Mouse (Mus musculus) heart, embryonic 12.5 days (tissue): Measurements from ENCODE around the gene Rps6kb2. TPM values are rescaled to one million over a fixed set of nuclear protein-coding genes. Genes with fewer than 3 reads are reported as not detected.

ENCODE experiments used
- ATAC-seq: fragments of 200-750 bp; cut with Nextera tagmentation; 2 replicates; pipeline ENCODE4 v1.8.0; 2017; ENCODE audit warnings: moderate TSS enrichment, moderate library complexity; ENCODE audit not compliant: insufficient number of reproducible peaks, low FRiP score
- H3K27ac ChIP-seq: fragments of 300-500 bp; sonication (generic); 2 replicates; pipeline ENCODE4 v1.5.1; 2016; ENCODE audit warnings: mild to moderate bottlenecking, moderate library complexity; ENCODE audit not compliant: poor library complexity, severe bottlenecking
- H3K27me3 ChIP-seq: fragments of 300-500 bp; sonication (generic); replicated peaks from 2 replicates; pipeline ENCODE4 v1.6.1; 2016; ENCODE audit warnings: mild to moderate bottlenecking, moderate library complexity
- H3K36me3 ChIP-seq: fragments of 300-500 bp; sonication (generic); 2 replicates; pipeline ENCODE4 v1.6.1; 2016; ENCODE audit warnings: mild to moderate bottlenecking, moderate library complexity
- H3K4me1 ChIP-seq: fragments of 300-500 bp; sonication (generic); replicated peaks from 2 replicates; pipeline ENCODE4 v1.6.1; 2016; ENCODE audit warnings: mild to moderate bottlenecking
- H3K4me2 ChIP-seq: fragments of 300-500 bp; sonication (generic); 2 replicates; pipeline ENCODE4 v1.6.1; 2016; ENCODE audit warnings: mild to moderate bottlenecking, moderate library complexity
- H3K4me3 ChIP-seq: fragments of 300-500 bp; sonication (generic); 2 replicates; pipeline ENCODE4 v1.5.1; 2016; ENCODE audit warnings: mild to moderate bottlenecking
- H3K9ac ChIP-seq: fragments of 300-500 bp; sonication (generic); 2 replicates; pipeline ENCODE4 v1.6.1; 2016; ENCODE audit warnings: mild to moderate bottlenecking, moderate library complexity
- H3K9me3 ChIP-seq: fragments of 300-500 bp; sonication (generic); replicated peaks from 2 replicates; pipeline ENCODE4 v1.6.1; 2016; ENCODE audit warnings: mild to moderate bottlenecking, moderate library complexity
- WGBS: fragments of 180-500 bp; shearing (Covaris S2); methylation state at CpG from one replicate; pipeline ENCODE4 v1.1.7; 2016; 5-methylcytosine and 5-hydroxymethylcytosine counted together
- polyA plus RNA-seq: library from polyadenylated mRNA; unstranded; fragments of >200 nt; fragmentation: Nextera tagmentation; extraction: Ambion mirVana; gene quantifications from 2 replicates; pipeline ENCODE4 v1.2.1, GENCODE M21; 2016

Gene Rps6kb2
- polyA plus RNA-seq, result 52.9 and 55.7 TPM in 2 replicates

DNA sequence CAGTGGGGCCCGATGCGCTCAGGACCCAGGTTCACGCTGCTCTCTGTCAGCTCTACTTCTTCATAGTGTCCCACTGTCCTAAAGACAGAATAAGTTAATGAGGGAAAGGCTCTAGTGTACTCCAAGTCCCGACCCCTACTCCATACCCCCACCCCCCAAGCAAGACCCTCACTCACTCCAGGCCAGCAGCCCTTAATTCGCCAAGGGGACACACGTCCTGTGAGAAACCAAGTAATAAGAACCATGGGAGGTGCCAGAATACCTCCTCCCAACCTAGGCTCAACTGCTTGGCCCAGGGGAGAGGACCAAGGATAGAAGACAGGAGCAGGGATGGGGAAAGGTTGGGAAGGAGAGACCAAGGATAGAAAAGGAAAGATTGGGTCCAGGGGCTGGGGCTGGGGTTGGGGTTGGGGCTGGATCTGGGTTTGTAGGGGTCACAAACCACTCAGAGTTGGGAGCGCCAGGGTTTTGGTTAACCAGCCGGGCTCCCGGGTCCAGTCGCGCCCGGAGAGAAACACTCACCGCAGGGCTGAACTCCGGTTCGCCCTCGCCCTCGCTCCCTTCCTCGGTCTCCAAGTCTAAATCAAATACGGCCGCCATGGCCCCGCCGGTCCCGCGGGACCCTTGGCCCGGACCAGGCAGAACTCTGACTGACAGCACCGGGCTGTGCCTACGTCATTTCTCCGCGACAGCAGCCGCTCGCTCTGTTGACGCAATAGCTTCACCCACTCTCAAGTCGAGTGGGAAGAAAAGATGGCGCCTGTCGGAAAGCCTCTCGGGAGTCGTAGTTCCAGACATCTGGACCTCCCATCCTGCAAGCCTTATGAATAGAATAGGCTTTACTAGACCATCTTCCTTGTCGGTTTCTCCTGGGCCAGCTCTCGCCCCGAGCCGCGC is at the start of gene Rps6kb2:
TSS of gene Rps6kb2 (minus strand) at position 709 of the 897 bp plus-strand sequence.
- Histone ChIP-seq H3K9me3 (no peaks in the 10 kb centered on the region), H3K4me3 (peak within 1 kb of the TSS; percentile 73), H3K4me2 (peak within 1 kb of the TSS; percentile 95), H3K4me1 (peaks cover 24% of the 10 kb centered on the region), H3K27ac (peak within 1 kb of the TSS; percentile 41), H3K36me3 (peaks cover 38% of the 10 kb centered on the region), H3K9ac (peak within 1 kb of the TSS; percentile 93), H3K27me3 (no peaks in the 10 kb centered on the region)
- 6% methylated on average over 42 of the region's 42 CpGs for WGBS
- ATAC-seq, result peak; percentile 85

DNA sequence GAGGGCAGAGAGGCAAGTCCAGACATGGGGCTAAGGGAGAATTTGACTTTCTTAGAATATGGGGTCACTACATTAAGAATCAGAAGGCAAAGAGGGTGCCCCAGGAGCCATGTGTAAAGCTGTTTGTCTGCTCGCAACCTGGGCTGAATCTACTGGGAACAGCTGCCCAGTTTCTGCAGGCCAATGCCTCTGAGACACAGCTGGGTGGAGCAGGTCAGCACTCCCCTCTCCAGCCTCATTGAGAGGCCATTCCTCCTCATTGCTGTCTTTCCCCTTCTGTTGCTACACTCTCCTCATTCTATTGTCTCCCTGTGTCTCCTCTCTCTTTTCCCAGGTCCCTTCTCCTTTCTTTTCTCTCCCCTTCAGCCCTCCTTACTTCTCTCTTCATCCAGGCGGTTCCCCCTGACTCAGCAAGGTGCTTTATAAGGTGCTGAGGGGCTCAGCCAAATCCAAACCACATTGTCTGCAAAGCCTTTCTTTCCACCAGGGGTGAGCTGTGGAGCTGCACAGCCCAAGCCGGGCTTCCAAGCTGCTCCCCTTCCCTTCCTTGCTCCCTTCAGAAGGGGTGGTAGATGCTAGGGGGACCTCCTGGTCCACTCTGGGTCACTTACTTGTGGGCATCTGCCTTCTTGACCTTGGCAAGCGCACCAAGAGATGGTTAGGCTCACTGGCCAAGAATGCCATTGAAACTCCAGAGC is 48.9 kb upstream of the Rps6kb2 start:
- no peaks in the 10 kb centered on the region for H3K9me3 ChIP-seq
- no peak for ATAC-seq
- H3K4me3 ChIP-seq, result no peak overlapping the region
- H3K27ac ChIP-seq, result no peak overlapping the region
- H3K36me3 ChIP-seq, result no peaks in the 10 kb centered on the region
- no peak overlapping the region for H3K4me2 ChIP-seq
- H3K9ac ChIP-seq, result no peak overlapping the region
- H3K27me3 ChIP-seq, result peaks cover 49% of the 10 kb centered on the region
- 26% methylated on average over 4 of the region's 4 CpGs for WGBS
- peaks cover 40% of the 10 kb centered on the region for H3K4me1 ChIP-seq

GRCm38 (mm10) chr19:4208563-4208962 is 45.4 kb upstream of the Rps6kb2 start:
- no peak overlapping the region for H3K4me3 ChIP-seq
- peaks cover 13% of the 10 kb centered on the region for H3K4me1 ChIP-seq
- 59% methylated on average over 5 of the region's 5 CpGs for WGBS
- no peak overlapping the region for H3K27ac ChIP-seq
- no peaks in the 10 kb centered on the region for H3K36me3 ChIP-seq
- no peak overlapping the region for H3K9ac ChIP-seq
- H3K4me2 ChIP-seq, result no peak overlapping the region
- no peak for ATAC-seq
- H3K27me3 ChIP-seq, result peaks cover 48% of the 10 kb centered on the region
- H3K9me3 ChIP-seq, result no peaks in the 10 kb centered on the region

DNA sequence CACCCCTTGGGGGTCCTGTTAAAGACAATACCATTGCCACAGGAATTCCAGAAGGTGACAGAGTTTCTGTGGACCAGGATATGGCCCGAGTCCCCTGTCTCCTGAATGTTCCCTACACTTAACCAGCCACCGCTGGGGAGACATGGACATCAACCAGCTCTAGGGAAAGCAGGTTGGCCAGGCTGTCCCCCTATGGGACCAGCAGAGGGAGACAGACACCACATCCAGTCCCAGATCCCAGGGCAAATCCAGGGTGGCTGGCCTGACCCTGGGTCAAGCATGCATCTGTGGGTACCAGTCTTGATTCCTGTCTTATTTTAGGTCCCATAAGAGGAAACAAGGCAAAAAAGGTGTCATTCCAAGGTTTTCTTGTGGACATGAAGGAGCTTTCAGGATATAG is 43.8 kb upstream of the Rps6kb2 start:
- no peak overlapping the region for H3K9ac ChIP-seq
- 2% methylated on average over 2 of the region's 2 CpGs for WGBS
- ATAC-seq, result peak; percentile 47; the same call in 1 of the 2 replicates

DNA sequence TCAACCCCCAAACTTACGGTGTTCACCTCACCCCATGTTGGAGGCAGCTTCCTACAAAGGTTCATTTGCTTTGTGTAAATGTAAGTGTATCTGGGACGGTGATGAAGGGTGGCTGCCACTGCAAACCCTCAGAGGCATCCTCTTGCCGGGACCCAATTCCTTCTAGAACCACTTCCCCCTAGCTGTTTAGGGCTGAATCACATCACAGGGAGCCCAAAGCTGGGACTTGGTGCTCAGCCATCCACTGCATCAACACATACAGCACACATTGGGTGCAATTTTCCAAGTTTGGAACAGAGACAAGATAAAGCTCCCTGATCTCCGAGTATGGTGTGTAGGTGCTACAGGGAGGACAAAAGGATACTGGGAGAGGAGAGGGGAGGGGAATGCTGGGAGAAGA is 41.7 kb upstream of the Rps6kb2 start:
- Histone ChIP-seq H3K4me3 (no peak overlapping the region), H3K27me3 (peaks cover 23% of the 10 kb centered on the region), H3K9ac (no peak overlapping the region), H3K27ac (no peak overlapping the region), H3K36me3 (peaks cover 7% of the 10 kb centered on the region), H3K4me2 (no peak overlapping the region), H3K4me1 (peaks cover 26% of the 10 kb centered on the region), H3K9me3 (no peaks in the 10 kb centered on the region)
- no peak for ATAC-seq
- WGBS, result 46% methylated on average over 4 of the region's 4 CpGs

More for the DNA sequence above, 43.8 kb upstream of the Rps6kb2 start:
- Histone ChIP-seq H3K4me1 (peaks cover 12% of the 10 kb centered on the region), H3K27ac (no peak overlapping the region), H3K4me2 (no peak overlapping the region), H3K27me3 (peaks cover 32% of the 10 kb centered on the region), H3K4me3 (no peak overlapping the region), H3K36me3 (no peaks in the 10 kb centered on the region), H3K9me3 (no peaks in the 10 kb centered on the region)

DNA sequence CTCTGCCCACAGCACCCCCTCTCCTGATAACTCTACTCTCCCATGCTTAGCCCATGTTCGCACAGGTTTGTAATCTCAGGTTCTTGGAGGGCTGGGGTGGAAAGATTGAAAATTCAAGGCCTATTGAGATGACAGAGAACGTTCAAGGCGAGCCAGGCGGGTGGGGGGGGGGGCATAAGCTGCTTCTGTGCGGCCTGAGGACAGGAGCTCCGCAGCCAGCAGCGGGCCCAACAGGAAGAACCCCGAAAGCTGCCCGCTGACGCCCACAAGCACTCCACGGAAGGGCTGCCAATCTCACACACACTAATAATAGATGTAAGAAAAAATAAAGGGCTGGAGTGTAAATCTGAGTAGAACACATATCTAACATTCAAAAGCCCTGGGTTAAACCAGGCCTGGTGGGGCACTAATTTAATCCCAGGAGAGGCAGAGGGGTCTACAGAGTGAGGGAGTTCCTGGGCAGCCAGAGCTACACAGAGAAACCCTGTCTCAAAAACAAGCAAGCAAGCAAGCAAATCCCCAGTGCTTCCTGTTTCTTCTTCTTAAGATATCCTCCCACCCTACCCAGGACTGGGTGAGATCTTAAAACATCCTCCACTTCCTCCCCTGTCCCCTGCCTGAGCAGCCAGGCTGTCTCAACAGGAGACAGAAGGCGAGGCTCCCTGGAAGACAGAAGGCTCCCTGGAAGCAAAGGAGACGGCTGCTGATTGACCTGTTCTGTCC is 40.6 kb upstream of the Rps6kb2 start:
- no peaks in the 10 kb centered on the region for H3K9me3 ChIP-seq
- 53% methylated on average over 13 of the region's 13 CpGs for WGBS
- peaks cover 17% of the 10 kb centered on the region for H3K36me3 ChIP-seq
- H3K4me2 ChIP-seq, result no peak overlapping the region
- H3K4me3 ChIP-seq, result no peak overlapping the region
- H3K4me1 ChIP-seq, result peaks cover 28% of the 10 kb centered on the region
- H3K27ac ChIP-seq, result no peak overlapping the region; the same call in 1 of the 2 replicates
- no peak overlapping the region for H3K9ac ChIP-seq
- peaks cover 17% of the 10 kb centered on the region for H3K27me3 ChIP-seq
- ATAC-seq, result no peak

GRCm38 (mm10) chr19:4203148-4203547 is 40.0 kb upstream of the Rps6kb2 start:
- Histone ChIP-seq H3K4me2 (no peak overlapping the region), H3K4me3 (no peak overlapping the region), H3K4me1 (peaks cover 28% of the 10 kb centered on the region), H3K9me3 (no peaks in the 10 kb centered on the region), H3K36me3 (peaks cover 23% of the 10 kb centered on the region), H3K27ac (no peak overlapping the region), H3K9ac (no peak overlapping the region), H3K27me3 (peaks cover 16% of the 10 kb centered on the region)
- ATAC-seq, result no peak
- 71% methylated on average over 3 of the region's 3 CpGs for WGBS

- Histone ChIP-seq H3K27me3 (peaks cover 16% of the 10 kb centered on the region), H3K9ac (peak overlapping the region; percentile 70), H3K4me3 (peak overlapping the region; percentile 83), H3K36me3 (peaks cover 32% of the 10 kb centered on the region), H3K4me1 (peaks cover 28% of the 10 kb centered on the region), H3K4me2 (peak overlapping the region; percentile 81), H3K9me3 (no peaks in the 10 kb centered on the region), H3K27ac (no peak overlapping the region)
- no peak for ATAC-seq
- WGBS, result 28% methylated on average over 7 of the region's 7 CpGs
Observed at GRCm38 (mm10) chr19:4202149-4202548, 39.0 kb upstream of the Rps6kb2 start.

DNA sequence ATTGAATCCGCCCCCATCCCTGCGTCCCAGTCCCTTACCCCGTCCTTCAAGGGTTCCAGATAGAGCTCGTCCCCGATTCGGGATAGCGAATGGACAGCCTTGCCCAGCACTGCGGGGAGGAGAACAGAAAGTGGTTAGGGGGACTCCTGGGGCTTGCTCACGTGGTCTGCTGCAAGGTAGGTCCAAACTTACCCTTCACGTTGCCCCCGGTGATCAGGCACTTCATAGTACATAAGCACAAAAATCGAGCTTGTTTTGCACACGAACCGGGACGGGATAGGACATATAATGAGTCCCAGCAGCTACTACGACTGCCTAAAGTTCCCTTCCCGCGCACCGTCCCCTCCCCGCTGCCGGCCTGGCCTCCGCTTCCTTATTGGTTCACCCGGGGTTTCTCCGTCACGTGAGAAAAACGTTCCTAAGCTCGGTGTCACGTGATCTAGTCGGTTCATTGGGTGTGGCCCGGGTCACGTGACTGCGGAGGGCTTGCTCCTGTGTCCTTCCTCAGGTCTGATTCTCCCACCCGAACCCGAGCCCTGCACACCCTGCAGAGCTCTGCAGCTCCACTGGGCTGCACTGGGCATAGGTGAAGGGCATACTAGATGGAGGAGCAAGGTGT is 38.2 kb upstream of the Rps6kb2 start, which contains the start of gene Rad9a:
TSS of gene Rad9a (minus strand) at position 372 of the 619 bp plus-strand sequence.
- Histone ChIP-seq H3K27ac (peak within 1 kb of the TSS; percentile 60), H3K9me3 (no peaks in the 10 kb centered on the region), H3K4me2 (peak within 1 kb of the TSS; percentile 81), H3K4me3 (peak within 1 kb of the TSS; percentile 83), H3K36me3 (peaks cover 39% of the 10 kb centered on the region), H3K4me1 (peaks cover 35% of the 10 kb centered on the region), H3K27me3 (peaks cover 12% of the 10 kb centered on the region), H3K9ac (peak within 1 kb of the TSS; percentile 94)
- peak; percentile 86 for ATAC-seq
- WGBS, result under 1% methylated on average over 34 of the region's 34 CpGs

DNA sequence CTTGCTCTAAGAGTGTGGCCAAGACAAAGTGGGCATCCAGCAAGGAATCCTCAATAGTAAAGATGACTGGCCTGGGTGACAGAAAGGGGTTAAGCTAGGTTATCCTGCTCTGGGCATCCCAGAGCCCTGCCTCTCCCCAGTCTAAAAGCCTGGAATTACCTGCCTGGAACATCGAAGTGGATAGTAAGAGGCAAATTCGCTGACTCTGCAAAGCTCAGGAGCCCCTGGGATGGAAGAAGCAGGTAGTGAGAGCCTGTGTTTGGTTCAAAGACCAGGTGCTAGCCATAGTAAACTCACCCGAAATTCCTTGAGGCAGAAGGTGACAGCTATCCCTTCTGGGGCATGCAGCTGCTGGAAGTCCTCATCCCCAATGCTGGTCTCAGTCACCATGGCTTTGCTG is 34.0 kb upstream of the Rps6kb2 start:
- Histone ChIP-seq H3K4me1 (peaks cover 49% of the 10 kb centered on the region), H3K27me3 (no peaks in the 10 kb centered on the region), H3K9me3 (no peaks in the 10 kb centered on the region), H3K4me3 (no peak overlapping the region), H3K9ac (no peak overlapping the region), H3K27ac (no peak overlapping the region), H3K4me2 (no peak overlapping the region), H3K36me3 (peaks cover 73% of the 10 kb centered on the region)
- 62% methylated on average over 3 of the region's 3 CpGs for WGBS
- no peak for ATAC-seq
